Mouse (Mus musculus) forebrain, embryonic 11.5 days (tissue): ENCODE results near the gene Tube1. TPM values are rescaled to one million over a fixed set of nuclear protein-coding genes. Genes with fewer than 3 reads are reported as not detected.

Source experiments
- ATAC-seq: fragments of 200-750 bp; cut with Nextera tagmentation; replicated peaks from 2 replicates; pipeline ENCODE4 v1.8.0; 2017; ENCODE audit warnings: moderate TSS enrichment; ENCODE audit not compliant: low FRiP score
- DNase-seq: peaks from one replicate; pipeline ENCODE4 v3.0.0-alpha.2; 2017; ENCODE audit warnings: low spot score
- H3K27ac ChIP-seq: fragments of 300-500 bp; sonication (generic); 2 replicates; pipeline ENCODE4 v1.5.1; 2014; ENCODE audit warnings: low read depth, low read length
- H3K27me3 ChIP-seq: fragments of 300-500 bp; sonication (generic); 2 replicates; pipeline ENCODE4 v1.6.1; 2014; ENCODE audit warnings: mild to moderate bottlenecking, low read length, mixed read lengths; ENCODE audit not compliant: control insufficient read depth, insufficient read depth
- H3K36me3 ChIP-seq: fragments of 300-500 bp; sonication (generic); 2 replicates; pipeline ENCODE4 v1.6.1; 2014; ENCODE audit warnings: mild to moderate bottlenecking, low read length, moderate library complexity, mixed read lengths; ENCODE audit not compliant: control insufficient read depth, insufficient read depth
- H3K4me1 ChIP-seq: fragments of 300-500 bp; sonication (generic); replicated peaks from 2 replicates; pipeline ENCODE4 v1.6.1; 2014; ENCODE audit warnings: low read length, mixed read lengths; ENCODE audit not compliant: control insufficient read depth, insufficient read depth
- H3K4me2 ChIP-seq: fragments of 300-500 bp; sonication (generic); 2 replicates; pipeline ENCODE4 v1.6.1; 2014; ENCODE audit warnings: low read depth, mild to moderate bottlenecking, low read length, moderate library complexity, mixed read lengths; ENCODE audit not compliant: severe bottlenecking
- H3K4me3 ChIP-seq: fragments of 300-500 bp; sonication (generic); 2 replicates; pipeline ENCODE4 v1.5.1; 2014; ENCODE audit warnings: low read depth, low read length
- H3K9ac ChIP-seq: fragments of 300-500 bp; sonication (generic); 2 replicates; pipeline ENCODE4 v1.6.1; 2014; ENCODE audit warnings: low read length
- H3K9me3 ChIP-seq: fragments of 300-500 bp; sonication (generic); 2 replicates; pipeline ENCODE4 v1.6.1; 2016; ENCODE audit warnings: low read length, mixed read lengths; ENCODE audit not compliant: control insufficient read depth
- WGBS: fragments of 180-500 bp; shearing (Covaris S2); extraction: QIAGEN DNeasy Blood & Tissue Kit; methylation state at CpG from one replicate; pipeline ENCODE4 v1.1.7; 2014; 5-methylcytosine and 5-hydroxymethylcytosine counted together
- polyA plus RNA-seq: library from polyadenylated mRNA; unstranded; fragments of >200 nt; fragmentation: Nextera tagmentation; extraction: Ambion mirVana; gene quantifications from 2 replicates; pipeline ENCODE4 v1.2.1, GENCODE M21; 2014

The Tube1 gene
- polyA plus RNA-seq, 1 experiment from 2014 or later = 25.4 TPM

DNA sequence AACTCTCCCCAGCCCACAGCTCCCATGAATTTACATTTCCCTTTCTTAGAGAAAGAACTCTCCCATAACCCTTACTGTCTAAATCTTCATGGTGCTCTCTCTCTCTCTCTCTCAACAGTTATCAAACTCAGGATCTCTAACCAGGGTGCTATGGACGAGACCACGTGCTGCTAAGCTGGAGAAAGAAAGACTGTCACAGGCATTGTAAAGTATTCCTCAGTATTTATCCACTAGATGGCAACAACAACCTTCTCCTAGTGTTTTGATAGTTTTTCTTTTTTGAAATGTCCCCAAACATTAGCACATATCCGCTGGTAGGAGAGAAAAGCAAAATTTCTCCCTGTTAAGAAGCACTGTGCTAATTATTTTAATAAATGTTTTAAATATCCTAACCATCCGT lies 12.4 kb upstream of the Tube1 start:
- ATAC-seq (no peak), DNase-seq (no peak)
- no peak overlapping the region for H3K4me3 ChIP-seq
- H3K27ac ChIP-seq = no peak overlapping the region
- H3K27me3 ChIP-seq = no peaks in the 10 kb centered on the region
- H3K4me2 ChIP-seq = no peak overlapping the region
- no peaks in the 10 kb centered on the region for H3K9me3 ChIP-seq
- 38% methylated on average over 4 of the region's 4 CpGs for WGBS
- H3K9ac ChIP-seq = no peak overlapping the region
- H3K36me3 ChIP-seq = no peaks in the 10 kb centered on the region
- no peaks in the 10 kb centered on the region for H3K4me1 ChIP-seq

DNA sequence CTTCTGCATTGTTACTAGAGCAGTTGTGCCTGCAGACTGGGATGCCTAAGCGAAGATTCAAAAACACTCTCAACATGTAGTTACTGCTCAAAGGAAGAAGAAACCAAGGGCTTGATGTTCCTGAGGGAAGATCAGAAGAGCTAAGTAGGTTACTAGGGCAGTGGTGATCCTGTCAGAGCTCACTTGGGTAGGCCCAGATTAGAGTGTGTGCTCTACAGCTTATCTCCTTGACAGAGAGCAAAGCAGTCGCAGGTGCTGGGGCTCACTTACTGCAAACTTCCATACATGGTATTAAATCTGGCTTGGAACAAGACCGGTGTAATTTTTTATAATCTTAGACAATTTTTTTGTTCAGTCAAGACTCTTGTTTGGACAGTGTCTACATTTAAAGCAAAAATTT lies 4.0 kb downstream of the Tube1 start:
- Histone ChIP-seq H3K4me1 (no peaks in the 10 kb centered on the region), H3K4me2 (no peak overlapping the region), H3K36me3 (no peaks in the 10 kb centered on the region; the same call in 1 of the 2 replicates), H3K9ac (no peak overlapping the region), H3K4me3 (no peak overlapping the region), H3K27ac (no peak overlapping the region), H3K9me3 (no peaks in the 10 kb centered on the region), H3K27me3 (no peaks in the 10 kb centered on the region)
- ATAC-seq (no peak), DNase-seq (no peak)
- 98% methylated on average over 3 of the region's 3 CpGs for WGBS

GRCm38 (mm10) chr10:39138761-39139160 lies 5.0 kb downstream of the Tube1 start:
- no peak overlapping the region for H3K27ac ChIP-seq
- no peaks in the 10 kb centered on the region; the same call in 1 of the 2 replicates for H3K36me3 ChIP-seq
- 85% methylated on average over 6 of the region's 6 CpGs for WGBS
- H3K4me1 ChIP-seq = no peaks in the 10 kb centered on the region
- no peak overlapping the region for H3K4me2 ChIP-seq
- no peaks in the 10 kb centered on the region for H3K9me3 ChIP-seq
- H3K4me3 ChIP-seq = no peak overlapping the region
- DNase-seq = no peak
- H3K9ac ChIP-seq = no peak overlapping the region
- ATAC-seq = no peak
- H3K27me3 ChIP-seq = no peaks in the 10 kb centered on the region

DNA sequence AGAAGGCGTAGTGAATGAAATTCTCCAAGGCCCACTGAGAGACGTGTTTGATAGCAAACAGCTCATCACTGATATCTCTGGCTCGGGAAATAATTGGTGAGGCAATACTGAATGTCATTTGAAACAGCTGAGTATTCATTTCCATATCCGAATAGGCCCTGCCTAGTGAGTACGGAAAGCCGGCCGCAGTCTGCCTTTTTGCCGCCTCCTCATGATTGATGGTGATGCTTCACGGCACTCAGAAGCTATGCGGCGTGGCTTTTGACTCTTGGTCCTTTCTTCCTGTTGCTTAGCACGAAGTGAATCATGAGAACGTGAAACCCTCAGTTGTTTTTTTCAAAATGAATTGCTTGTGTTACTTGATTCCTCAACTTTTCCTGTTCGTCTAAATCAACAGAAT lies 7.1 kb downstream of the Tube1 start:
- no peak for ATAC-seq
- WGBS = 94% methylated on average over 14 of the region's 14 CpGs
- H3K4me1 ChIP-seq = no peaks in the 10 kb centered on the region
- H3K36me3 ChIP-seq = no peaks in the 10 kb centered on the region; the same call in 1 of the 2 replicates
- no peak for DNase-seq
- H3K4me3 ChIP-seq = no peak overlapping the region
- H3K27me3 ChIP-seq = no peaks in the 10 kb centered on the region
- H3K27ac ChIP-seq = no peak overlapping the region
- H3K4me2 ChIP-seq = no peak overlapping the region
- no peak overlapping the region for H3K9ac ChIP-seq
- no peaks in the 10 kb centered on the region for H3K9me3 ChIP-seq

DNA sequence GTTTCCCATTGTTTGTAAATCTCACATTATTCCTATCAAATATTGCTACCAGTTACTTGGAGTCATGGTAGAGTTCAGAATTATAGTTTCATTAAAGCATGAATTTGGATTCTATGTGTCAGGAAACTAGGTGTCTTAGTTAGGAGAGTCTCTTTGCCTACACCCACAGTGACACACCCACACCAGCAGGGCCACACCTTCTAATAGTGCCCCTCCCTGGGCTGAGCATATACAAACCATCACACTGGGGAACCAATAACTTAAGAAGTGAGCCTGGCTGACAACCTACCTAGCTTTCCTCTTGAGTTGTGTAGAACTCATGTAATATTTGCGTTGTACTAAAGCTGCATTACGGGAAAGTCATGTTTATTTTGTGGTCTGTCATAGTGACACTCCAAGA lies 7.6 kb downstream of the Tube1 start:
- H3K27me3 ChIP-seq = no peaks in the 10 kb centered on the region
- H3K4me3 ChIP-seq = no peak overlapping the region
- H3K4me1 ChIP-seq = no peaks in the 10 kb centered on the region
- no peak overlapping the region for H3K27ac ChIP-seq
- WGBS = 94% methylated on average over 2 of the region's 2 CpGs
- H3K9ac ChIP-seq = no peak overlapping the region
- ATAC-seq (no peak), DNase-seq (no peak)
- no peak overlapping the region for H3K4me2 ChIP-seq
- H3K9me3 ChIP-seq = no peaks in the 10 kb centered on the region
- H3K36me3 ChIP-seq = no peaks in the 10 kb centered on the region; the same call in 1 of the 2 replicates

DNA sequence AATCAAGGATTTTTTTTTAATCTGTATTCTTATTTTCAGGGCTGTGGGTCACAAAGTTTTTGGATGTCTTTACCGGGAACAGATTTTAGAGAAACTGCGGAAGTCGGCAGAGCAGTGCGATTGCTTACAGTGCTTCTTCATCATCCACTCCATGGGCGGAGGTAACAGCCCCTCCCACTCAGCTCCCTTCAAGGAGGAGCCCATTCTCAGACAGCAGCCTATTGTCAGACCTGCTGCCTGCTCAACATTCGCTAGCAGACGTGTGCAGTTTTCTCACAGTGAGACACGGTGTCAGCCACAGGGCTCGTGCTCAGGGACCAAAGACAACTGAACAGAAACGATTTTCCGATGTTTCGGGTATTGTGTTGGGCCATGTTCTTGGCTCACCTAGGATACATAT lies 8.4 kb downstream of the Tube1 start:
- no peaks in the 10 kb centered on the region; the same call in 1 of the 2 replicates for H3K36me3 ChIP-seq
- no peak for ATAC-seq

GRCm38 (mm10) chr10:39156719-39157118 lies 22.9 kb downstream of the Tube1 start:
- Histone ChIP-seq H3K27me3 (no peaks in the 10 kb centered on the region), H3K9ac (no peak overlapping the region), H3K36me3 (no peaks in the 10 kb centered on the region), H3K27ac (no peak overlapping the region), H3K4me1 (no peaks in the 10 kb centered on the region), H3K9me3 (no peaks in the 10 kb centered on the region), H3K4me3 (no peak overlapping the region), H3K4me2 (no peak overlapping the region)
- no peak for DNase-seq
- ATAC-seq = no peak
- 91% methylated on average over 5 of the region's 5 CpGs for WGBS

More for the DNA sequence above, 8.4 kb downstream of the Tube1 start:
- 87% methylated on average over 12 of the region's 12 CpGs for WGBS
- Histone ChIP-seq H3K9ac (no peak overlapping the region), H3K4me3 (no peak overlapping the region), H3K27ac (no peak overlapping the region), H3K4me1 (no peaks in the 10 kb centered on the region), H3K27me3 (no peaks in the 10 kb centered on the region), H3K4me2 (no peak overlapping the region), H3K9me3 (no peaks in the 10 kb centered on the region)
- no peak for DNase-seq

DNA sequence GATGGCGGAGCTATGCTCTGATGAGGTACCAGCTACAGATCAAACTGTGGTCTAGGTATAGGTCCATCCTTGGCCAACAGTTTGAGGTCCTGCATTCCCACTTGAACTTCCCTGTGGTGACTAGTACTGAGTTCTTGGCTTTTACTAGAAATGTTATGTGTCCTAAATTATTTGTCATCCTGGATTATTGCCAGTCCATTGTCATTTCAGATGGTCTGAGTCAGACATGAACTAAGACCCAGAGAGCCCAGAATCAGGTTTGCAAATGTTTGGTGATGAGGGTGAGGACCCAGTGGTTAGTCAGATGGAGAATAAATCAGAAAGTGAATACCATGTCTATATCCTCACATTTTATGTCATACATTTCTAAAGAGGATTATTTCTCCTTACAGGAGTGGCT lies 23.5 kb downstream of the Tube1 start:
- Histone ChIP-seq H3K27ac (no peak overlapping the region), H3K9ac (no peak overlapping the region), H3K4me3 (no peak overlapping the region), H3K9me3 (no peaks in the 10 kb centered on the region), H3K36me3 (no peaks in the 10 kb centered on the region), H3K27me3 (no peaks in the 10 kb centered on the region), H3K4me1 (no peaks in the 10 kb centered on the region), H3K4me2 (no peak overlapping the region)
- no peak for ATAC-seq
- no peak for DNase-seq
- WGBS = 93% methylated on average over 1 of the region's 1 CpGs

DNA sequence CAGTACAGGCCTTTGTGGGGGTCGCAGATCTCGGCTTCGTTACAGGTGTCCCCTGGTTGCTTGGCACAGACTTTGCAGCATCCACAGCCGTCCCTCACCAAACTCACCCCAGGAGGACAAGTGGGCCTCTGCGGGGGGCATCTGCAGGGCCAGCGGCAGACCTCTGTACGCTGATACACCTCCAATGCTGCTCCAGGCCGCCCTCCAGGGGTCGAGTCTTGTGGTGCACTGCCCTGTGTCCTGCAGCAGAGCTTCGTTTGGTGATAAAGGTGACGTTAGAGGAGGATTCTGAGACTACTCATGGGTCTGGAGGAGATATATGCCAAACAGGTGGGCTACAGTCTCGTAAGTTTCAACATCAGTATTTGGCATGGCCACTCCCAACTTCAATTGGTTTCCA lies 24.5 kb downstream of the Tube1 start:
- no peak overlapping the region for H3K4me3 ChIP-seq
- DNase-seq (no peak), ATAC-seq (no peak)
- no peaks in the 10 kb centered on the region for H3K27me3 ChIP-seq
- no peak overlapping the region for H3K4me2 ChIP-seq
- no peak overlapping the region for H3K27ac ChIP-seq
- H3K9me3 ChIP-seq = no peaks in the 10 kb centered on the region
- no peaks in the 10 kb centered on the region for H3K4me1 ChIP-seq
- H3K9ac ChIP-seq = no peak overlapping the region
- WGBS = 52% methylated on average over 12 of the region's 12 CpGs
- no peaks in the 10 kb centered on the region for H3K36me3 ChIP-seq
